Mouse (Mus musculus) A20 (cell line): ENCODE measurements around the gene Ccm2.

ENCODE experiments used
- DNase-seq: peaks from one replicate; pipeline ENCODE4 v3.0.0-alpha.2; 2011; ENCODE audit warnings: low read depth, low spot score

Gene Ccm2

DNA sequence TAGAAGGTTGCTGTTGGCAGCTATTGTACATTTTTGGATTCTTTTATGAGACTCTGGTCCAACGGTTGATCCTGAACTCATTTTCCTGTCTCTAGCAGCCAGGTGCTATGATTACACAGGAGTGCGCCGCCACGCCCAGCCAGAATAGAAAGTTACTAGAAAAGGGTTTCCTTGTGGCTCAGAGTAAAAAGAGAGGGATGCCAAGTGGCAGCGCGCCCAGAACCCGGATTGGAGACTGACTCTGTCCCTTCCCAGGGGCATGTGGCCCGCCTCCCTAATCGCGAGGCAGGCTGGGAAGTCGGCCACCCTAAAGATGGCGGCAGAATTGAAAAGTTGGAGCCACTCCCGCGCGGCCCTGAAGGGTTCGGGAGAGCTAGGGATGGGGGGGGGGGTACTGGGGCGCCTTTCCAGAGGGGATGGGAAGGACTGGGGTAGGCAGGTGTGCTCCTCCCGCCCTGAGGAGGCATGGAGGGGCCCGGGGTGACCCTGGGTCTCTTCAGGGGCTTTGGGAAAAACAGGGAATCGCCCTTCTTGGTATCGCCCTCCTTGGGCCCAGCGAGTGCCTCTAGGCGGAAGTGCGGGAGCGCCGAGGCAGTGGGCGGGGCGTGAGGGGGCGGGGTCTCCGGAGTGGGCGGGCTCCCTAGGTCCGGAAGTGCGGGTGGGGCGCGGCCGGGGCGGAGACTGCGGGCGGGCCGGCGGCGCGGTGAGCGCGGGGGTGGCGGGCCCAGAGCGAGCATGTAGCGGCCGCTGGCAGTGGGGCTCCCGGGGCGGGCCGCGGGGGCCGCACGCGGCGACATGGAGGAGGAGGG is at the start of gene Ccm2:
Gene Ccm2, plus strand, starts transcription at position 683 of the 809 bp plus-strand sequence.
- peak; percentile 95 for DNase-seq

DNA sequence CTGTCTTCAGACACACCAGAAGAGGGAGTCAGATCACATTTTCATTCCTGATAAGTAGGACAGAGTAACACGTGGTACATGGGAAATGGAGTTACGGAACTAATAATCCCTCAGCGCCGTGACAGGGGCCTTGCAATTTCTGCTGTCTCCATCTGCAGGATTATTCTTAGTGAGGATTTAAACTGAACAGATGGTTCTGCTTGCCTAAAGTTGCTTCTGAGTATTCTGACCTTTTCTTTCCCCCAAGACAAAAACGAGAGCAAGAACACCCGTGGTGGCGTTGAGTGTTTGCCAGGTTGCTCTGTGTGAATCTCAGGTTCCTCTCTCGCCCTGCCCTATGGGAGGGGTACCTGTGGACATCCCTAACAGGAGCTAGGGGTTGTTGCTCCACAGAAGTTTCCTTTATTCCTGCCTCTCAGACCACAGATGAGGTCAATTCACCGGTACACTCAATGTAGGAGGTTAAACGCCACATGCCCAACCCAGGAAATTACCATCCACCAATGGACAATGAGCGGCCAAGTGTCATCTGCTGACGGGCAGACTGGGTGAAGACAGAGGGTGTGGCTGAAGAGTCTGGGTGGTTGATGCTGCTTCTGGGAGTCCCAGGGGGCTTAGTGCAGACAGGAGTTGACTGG is 49.3 kb upstream of the Ccm2 start:
- no peak for DNase-seq

DNA sequence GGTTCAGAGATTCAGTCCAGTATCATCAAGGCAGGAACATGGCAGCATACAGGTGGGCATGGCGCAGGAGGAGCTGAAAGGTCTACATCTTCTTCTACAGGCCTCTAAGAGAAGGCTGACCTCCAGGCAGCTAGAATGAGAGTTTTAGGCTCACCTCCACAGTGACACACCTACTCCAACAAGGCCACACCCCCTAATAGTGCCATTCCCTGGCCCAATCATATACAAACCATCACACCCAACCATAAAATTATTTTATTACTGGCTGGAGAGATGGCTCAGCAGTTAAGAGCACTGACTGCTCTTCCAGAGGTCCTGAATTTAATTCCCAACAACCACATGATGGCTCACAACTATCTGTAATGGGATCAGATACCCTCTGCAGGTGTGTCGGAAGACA is 44.2 kb upstream of the Ccm2 start:
- no peak for DNase-seq

DNA sequence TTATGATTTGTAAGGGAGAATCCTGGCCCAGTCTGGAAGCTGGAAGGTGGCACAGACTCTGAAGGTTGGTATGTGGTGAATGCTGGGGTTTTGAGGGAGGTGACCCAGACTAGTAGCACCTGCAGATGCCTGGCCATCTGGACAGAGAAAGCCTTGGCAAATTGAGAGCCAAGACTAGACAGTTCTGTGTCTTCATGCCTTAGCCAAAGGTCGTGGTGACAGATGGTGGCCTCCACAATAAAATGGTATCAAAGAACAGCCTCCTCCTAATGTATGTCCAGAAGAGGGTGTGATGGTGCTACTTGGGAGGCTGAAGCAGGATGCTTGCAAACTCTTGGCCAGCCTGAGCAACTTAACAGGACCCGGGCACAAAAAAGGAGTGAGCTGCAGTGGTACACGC is 42.5 kb upstream of the Ccm2 start:
- no peak for DNase-seq

DNA sequence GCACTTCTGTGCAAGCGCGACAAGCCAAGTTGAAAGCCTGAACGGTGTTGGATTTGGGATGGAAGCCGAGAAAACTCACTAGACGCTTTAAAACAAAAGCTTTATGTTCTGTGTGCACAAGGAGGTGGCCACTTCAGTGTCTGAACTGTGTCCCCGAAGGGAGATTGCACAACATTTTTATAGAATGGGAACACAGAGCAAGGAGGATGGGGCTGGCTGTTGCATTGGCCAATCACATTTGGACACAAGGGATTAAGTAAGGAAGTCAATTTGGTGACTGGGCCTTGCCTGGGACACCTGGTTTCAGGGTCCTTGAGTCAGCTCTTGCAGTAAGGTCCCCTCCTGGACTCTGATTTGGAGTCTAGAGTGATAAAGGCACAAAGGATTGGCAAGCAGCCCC is 42.0 kb upstream of the Ccm2 start:
- DNase-seq, result no peak

DNA sequence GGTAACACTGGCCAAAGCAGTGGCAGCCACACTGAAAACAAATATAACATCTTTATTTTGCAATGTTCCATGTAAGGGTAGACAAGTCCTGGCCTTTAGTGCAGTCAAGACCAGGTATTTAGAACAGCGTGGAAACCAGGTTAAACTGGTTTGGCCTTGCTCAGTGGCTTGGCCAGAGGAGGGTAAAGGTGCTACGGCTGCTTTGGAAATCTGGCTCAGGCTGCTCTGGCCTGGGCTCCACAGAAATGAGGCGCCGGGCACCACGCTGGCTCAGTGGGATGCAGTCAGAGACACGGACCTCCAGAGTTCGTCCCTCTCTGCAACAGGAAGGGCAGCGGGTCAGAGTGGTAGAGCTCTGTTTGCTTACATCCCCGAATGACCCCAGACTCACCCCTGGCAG is 40.2 kb upstream of the Ccm2 start:
- no peak for DNase-seq

DNA sequence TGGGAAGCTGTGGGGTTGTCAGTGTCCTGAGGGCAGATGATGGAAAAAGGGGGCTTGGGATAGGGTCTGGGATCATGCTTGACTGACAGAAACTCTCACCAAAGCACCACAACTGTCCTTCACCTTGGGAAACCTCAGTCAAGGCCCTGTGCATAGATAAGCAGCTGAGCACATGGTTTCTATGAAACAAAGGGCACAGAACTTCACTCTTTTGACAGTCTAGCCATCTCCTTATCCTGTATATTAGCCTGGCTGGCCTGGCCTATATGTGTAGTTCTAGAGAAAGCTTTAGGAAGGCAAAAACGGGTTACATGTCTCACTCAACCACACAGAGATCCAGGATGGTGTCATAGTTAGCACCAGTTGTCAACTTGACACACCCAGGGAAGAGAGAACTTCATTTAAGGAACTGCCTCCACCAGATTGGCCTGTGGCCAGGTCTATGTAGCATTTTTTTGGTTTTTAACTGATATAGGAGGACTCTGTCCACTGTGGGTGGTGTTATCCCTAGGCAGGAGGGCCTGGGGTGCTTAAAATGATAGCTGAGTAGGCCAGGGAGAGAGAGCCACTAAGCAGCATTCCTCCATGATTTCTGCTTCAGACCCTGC is 38.3 kb upstream of the Ccm2 start:
- no peak for DNase-seq

DNA sequence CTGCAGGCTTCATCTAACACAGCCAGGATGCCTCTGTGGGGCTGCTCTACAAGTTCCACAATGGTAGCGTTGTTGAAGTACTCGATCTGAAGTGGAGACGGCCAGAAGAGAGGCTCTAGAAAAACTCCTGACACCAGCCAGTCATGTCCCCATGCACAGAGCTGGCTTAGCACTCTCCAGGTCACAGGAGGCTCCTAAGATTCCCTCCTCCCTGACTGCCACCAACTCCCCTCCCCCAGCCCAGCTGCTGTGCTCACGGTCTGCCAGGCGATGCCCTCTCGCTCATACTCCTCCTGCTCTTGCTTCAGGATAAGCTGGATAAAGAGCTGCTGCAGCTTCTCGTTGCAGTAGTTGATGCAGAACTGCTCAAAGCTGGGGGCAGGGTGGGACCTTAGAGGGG is 31.9 kb upstream of the Ccm2 start:
- DNase-seq, result no peak

DNA sequence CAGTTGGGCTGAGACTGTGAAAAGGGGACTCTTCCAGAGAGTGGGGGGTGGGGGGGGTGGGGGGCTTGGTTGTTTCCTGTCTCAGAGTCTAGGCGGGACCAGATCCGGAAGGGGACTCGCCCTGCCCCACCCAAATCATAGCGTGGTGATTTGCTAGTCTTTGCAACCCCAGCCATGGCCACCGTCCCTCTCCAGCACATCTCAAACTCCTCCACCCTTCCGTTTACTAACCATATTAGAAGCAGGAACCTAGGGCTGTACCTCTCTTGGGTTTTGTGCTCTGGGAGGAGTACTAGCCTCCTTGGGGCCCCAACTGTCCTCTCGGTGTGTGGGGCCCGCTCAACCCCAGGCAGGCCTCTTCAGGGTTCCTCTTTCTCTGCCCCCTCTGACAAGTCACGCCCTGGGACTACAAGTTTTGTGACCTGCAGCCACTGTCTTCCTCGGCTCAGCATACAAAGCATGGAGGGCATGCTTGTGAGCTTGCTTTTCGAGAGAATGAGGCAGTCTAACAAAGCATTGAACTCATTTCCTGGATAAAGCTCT is 27.1 kb upstream of the Ccm2 start:
- peak; percentile 88 for DNase-seq

DNA sequence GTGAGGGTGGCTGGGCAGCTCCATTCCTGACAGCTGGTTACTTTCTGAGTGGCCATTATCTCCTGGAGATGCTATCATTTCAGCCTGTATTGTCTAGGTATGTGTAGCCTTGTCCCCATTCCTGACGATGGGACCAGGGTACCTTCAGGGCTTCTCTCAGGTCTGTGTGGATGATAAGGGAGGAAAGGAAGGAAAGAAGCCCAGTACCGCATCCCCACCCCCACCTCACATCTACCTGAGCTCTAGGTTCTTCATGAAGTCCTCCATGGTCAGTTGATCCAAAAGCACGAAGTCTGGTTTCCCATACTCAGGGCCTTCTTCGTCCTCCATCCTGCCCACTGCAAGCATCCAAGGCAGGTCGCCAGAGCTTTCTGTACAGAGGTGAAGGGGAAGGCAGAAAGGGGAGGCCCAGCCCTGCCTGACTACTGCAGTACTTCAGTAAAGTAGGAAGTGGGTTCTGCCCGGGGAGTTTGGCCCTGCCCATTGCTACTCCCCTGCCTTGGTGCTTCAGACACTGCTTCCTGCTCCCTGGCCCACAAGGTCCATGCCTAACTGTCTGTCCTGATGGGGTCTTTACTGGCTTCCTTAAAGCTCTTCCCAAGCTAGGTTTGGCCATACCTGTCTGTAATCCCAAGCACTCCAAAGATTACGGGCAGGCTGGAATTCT is 26.0 kb upstream of the Ccm2 start, which contains the start of gene Myo1g:
Gene Myo1g, minus strand, starts transcription at position 459 of the 667 bp plus-strand sequence.
- peak; percentile 87 for DNase-seq

DNA sequence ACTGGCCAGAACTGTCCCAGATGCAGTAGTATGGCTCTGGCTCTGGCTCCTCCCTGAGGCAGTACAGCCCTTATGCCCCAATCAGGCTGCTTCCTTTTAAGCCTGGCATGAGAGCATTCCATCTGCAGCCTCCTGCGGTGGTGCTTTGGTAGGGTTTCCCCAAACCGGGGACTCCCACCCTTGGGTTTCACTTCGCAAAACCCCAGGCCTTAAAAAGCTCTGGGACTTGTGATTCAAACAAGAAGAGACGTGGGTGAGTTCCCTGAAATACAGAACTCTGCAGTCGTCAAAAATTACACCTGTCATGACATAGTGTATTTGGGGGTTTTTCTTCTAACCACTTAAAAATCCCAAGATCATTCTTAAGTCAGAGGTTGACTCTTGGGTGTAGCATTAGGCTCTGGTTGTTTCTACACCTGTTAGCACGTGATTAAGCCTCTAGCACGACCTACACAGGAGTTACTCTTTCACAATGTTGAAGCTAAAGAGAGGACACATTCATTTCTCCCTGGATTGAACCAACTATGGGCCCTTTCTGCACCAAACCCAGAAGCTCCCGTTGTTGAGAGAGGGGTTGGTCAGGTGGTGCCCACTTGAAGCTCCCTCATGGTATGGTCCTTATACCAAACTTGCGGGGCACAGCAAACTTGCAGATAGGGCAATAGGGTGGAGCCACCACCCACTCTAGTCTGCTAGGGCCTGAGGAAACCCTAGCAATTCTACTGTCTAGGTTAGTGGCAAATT is 23.7 kb upstream of the Ccm2 start:
- DNase-seq, result peak; percentile 92

DNA sequence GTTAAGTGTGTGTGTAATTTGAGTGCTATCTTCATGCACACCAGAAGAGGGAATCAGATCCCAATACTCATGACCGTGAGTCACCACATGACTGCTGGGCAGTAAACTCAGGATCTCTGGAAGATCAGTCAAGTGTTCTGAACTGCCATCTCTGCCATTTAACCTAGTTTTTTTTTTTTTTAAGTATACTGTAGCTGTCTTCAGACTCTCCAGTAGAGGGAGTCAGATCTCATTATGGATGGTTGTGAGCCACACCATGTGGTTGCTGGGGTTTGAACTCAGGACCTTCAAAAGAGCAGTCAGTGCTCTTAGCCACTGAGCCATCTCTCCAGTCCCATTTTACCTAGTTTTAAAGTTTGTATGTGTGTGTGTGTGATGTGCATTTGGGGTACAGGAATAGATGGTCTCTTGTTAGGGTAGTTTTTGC is 23.0 kb upstream of the Ccm2 start:
- DNase-seq, result peak; percentile 76

DNA sequence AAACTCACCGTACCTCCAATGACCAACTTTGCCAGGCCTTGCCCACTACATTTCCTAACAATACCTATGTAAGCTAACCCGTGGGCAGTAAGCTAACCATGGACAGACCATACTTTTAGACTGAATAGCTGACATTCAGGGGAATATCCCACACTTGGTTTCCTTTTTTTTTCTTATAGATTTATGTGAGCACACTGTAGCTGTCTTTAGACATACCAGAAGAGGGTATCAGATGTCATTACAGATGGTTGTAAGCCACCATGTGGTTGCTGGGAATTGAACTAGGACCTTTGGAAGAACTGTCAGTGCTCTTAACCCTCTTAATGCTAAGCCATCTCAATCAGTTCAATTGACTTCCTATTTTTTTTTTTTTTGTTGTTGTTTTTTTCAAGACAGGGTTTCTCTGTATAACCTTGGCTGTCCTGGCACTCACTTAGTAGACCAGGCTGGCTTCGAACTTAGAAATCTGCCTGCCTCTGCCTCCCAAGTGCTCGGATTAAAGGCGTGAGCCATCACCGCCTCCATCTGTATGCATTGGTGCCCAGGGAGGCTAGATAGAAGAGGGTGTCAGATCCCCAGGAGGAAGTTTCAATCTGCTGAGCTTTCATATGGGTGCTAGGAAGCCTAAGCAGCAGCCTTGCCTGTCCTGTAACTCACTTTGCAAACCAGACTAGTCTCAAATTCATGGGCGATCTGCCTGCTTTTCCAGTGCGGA is 22.4 kb upstream of the Ccm2 start:
- DNase-seq, result peak; percentile 63

DNA sequence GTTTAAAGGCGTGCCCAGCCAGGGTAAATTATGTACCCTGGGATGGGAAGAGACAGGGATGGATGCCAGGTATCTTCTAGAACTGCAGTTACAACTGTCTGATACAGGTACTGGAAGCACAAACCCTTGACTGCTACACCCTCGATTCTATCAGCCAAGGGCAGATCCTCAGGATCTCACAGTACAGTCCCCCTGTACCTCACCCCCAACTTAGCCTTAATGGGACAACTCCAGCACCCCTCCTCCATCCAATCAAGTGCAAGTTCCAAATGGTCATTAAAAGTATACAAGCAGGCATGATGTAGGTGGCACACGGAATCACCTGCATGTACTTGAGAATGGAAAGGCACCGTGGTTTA is 21.8 kb upstream of the Ccm2 start:
- no peak for DNase-seq

DNA sequence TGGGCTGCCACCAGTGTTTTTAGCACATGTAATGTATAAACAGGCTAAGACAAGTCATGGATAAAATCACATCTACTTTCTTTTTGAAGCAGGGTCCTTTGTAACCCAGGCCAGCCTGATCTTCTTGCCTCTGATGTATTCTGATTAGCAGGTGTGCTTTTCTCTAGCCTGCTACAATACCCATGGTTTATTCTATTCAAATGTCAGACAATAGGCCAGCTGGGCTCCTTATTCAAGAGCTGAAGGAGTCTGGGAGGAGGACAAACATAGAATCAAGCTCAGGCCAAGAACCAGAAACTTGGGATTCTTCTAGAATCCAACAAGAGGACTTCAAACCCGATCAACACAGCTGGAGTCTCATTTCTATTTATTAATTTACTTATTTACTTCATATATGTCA is 21.4 kb upstream of the Ccm2 start:
- no peak for DNase-seq

DNA sequence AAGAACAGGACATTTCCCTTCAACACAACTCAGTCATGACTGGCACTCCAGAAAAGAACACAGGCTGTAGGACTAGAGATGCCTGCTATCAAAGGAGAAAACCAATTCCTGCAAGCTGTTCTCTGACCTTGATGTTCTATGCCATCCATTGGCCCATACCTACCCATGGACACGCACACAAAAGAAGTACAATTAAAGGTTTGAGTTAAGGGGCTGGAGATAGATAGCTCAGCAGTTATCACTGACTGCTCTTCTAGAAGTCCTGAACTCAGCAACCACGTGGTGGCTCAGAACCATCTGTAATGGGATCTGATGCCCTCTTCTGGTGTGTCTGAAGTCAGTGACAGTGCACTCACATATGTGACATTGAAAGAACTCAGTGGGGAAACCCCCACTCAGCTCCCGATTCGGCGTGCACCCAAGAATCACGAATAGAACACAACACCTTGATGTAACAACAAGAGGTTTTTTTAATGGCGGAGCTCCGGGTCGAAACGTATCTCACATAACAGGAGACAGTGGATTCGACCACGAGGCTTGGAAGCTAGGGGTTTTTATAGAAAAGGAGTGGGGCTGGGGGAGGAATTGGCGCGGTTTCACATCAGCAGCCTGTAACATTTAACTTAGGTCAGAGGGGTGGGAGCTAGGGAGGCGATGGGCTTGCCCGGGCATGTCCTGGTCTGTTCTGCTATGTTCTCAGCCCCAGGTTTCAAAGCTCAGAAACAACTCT is 20.0 kb upstream of the Ccm2 start:
- DNase-seq, result peak; percentile 68

DNA sequence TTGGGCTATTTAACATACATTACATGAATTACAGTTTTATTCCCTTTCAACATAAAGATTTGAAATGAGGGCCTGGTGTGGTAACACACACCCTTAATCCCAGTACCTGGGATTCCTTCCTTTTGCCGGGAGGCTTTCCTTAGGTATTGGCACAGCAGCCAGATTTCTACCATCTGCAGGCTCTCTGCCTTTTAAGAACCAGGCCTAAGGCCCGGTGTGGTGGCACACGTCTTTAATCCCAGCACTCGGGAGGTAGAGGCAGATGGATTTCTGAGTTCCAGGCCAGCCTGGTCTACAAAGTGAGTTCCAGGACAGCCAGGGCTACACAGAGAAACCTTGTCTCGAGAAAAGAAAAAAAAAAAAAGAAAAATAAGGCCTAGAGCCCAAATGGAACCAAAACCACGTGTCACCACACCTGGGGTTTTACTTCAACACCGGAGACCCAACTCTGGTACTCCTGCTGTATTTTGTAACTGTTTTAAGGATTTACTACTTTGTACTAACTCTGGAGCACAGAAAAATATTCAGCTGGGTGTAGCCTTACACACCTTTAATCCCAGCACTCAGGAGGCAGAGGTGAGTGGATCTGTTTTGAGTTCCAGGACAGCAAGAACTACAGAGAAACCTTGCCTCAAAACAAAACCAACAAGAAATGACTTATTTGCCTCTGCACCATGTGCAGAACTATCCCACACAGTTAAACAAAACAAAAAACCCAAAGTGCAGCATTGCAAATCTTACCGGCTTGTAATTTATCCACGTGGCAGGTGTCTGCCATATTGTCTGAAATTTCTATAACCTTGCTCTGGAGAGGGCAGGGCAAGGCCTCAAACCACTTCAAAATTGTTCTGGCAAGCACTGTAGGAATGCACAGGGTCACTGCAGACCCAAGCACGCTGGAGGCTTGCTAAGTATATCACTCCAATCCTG is 19.2 kb upstream of the Ccm2 start:
- peak; percentile 53 for DNase-seq

DNA sequence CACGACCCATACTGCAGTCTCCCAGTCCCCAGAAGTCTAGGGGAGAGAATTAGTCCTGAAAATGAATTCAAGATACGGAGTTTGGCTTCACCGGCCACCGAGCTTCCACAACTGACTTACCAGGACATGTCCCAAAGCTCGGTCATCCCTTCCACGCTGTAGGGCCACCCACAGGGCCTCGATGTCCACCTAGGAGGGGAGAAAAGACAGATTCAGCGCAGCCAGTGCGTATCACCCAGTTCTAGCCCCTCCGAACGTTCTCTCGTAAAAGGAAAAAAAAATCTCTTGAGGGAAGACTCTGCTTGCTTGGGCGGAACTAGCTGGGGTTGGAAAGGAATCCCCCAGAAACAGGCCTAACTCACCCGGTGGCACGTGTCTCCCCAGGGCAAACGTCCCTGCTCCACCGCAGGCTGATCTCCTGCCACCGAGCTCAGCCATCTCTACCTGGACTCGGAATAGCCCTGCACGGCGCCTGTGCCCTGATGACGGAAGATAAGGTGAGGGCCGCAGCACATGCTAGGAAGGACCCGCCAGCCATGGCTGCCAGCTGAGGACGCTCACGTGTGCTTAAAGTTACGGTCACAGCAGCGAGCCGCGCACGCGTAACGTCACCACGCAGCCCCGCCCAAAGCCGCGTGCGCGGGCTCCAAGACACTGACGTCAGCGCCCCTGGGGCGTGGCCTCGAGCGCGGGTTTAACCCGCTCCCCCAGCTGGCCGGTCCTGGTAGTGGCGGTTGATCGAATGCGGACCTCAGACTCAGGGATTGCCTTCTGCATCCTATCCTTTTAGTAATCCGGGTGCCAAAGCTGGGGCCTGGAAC is 18.3 kb upstream of the Ccm2 start:
- peak; percentile 99 for DNase-seq
